Mouse (Mus musculus): Measurements from ENCODE around the gene Dscam.

Dscam gene

GRCm38 (mm10) chr16:96945468-96946302, 224.9 kb downstream of the Dscam start:
- peak; percentile 81 for ATAC-seq (ENCODE audit: low TSS enrichment)

- ATAC-seq (ENCODE audit: low TSS enrichment), result no peak
These were observed 226.9 kb downstream of the Dscam start for GRCm38 (mm10) chr16:96943648-96944047.

GRCm38 (mm10) chr16:96934795-96935194, 235.8 kb downstream of the Dscam start:
- peak; percentile 59; the same call in 1 of the 2 replicates for ATAC-seq (ENCODE audit: low TSS enrichment)

- no peak for ATAC-seq (ENCODE audit: low TSS enrichment)
These were observed 238.3 kb downstream of the Dscam start for GRCm38 (mm10) chr16:96932211-96932610.

GRCm38 (mm10) chr16:96931771-96932170, 238.8 kb downstream of the Dscam start:
- ATAC-seq (ENCODE audit: low TSS enrichment), result no peak

- no peak for ATAC-seq (ENCODE audit: low TSS enrichment)
These were observed 242.5 kb downstream of the Dscam start for GRCm38 (mm10) chr16:96928011-96928410.

- no peak for ATAC-seq (ENCODE audit: low TSS enrichment)
These were observed 243.1 kb downstream of the Dscam start for GRCm38 (mm10) chr16:96927408-96927807.

- ATAC-seq (ENCODE audit: low TSS enrichment), result no peak
These were observed 243.6 kb downstream of the Dscam start for GRCm38 (mm10) chr16:96926977-96927376.

- no peak for ATAC-seq (ENCODE audit: low TSS enrichment)
These were observed 246.6 kb downstream of the Dscam start for GRCm38 (mm10) chr16:96923941-96924340.

- ATAC-seq (ENCODE audit: low TSS enrichment), result peak; percentile 88
These were observed 256.1 kb downstream of the Dscam start for GRCm38 (mm10) chr16:96914495-96914894.

- ATAC-seq (ENCODE audit: low TSS enrichment), result no peak
These were observed 257.7 kb downstream of the Dscam start for GRCm38 (mm10) chr16:96912836-96913235.

- ATAC-seq (ENCODE audit: low TSS enrichment), result no peak
These were observed 258.4 kb downstream of the Dscam start for GRCm38 (mm10) chr16:96912103-96912502.

- no peak for ATAC-seq (ENCODE audit: low TSS enrichment)
These were observed 260.0 kb downstream of the Dscam start for GRCm38 (mm10) chr16:96910405-96911164.

GRCm38 (mm10) chr16:96907818-96908217, 262.7 kb downstream of the Dscam start:
- ATAC-seq (ENCODE audit: low TSS enrichment), result peak; percentile 39

GRCm38 (mm10) chr16:96907081-96907480, 263.5 kb downstream of the Dscam start:
- no peak for ATAC-seq (ENCODE audit: low TSS enrichment)

- no peak for ATAC-seq (ENCODE audit: low TSS enrichment)
These were observed 263.9 kb downstream of the Dscam start for GRCm38 (mm10) chr16:96906630-96907029.

GRCm38 (mm10) chr16:96904761-96905160, 265.8 kb downstream of the Dscam start:
- no peak for ATAC-seq (ENCODE audit: low TSS enrichment)

GRCm38 (mm10) chr16:96904359-96904758, 266.2 kb downstream of the Dscam start:
- ATAC-seq (ENCODE audit: low TSS enrichment), result no peak

- ATAC-seq (ENCODE audit: low TSS enrichment), result no peak
These were observed 268.0 kb downstream of the Dscam start for GRCm38 (mm10) chr16:96902596-96902995.

- ATAC-seq (ENCODE audit: low TSS enrichment), result peak; percentile 53
These were observed 269.1 kb downstream of the Dscam start for GRCm38 (mm10) chr16:96901234-96902014.

GRCm38 (mm10) chr16:96899329-96899728, 271.2 kb downstream of the Dscam start:
- ATAC-seq (ENCODE audit: low TSS enrichment), result no peak
